Mouse (Mus musculus): ENCODE data around the gene Gm49361.

Gene Gm49361

GRCm38 (mm10) chr14:57729975-57730499 is 15.9 kb downstream of the Gm49361 start:
- no peak for DNase-seq

GRCm38 (mm10) chr14:57729364-57729763 is 16.5 kb downstream of the Gm49361 start:
- DNase-seq = no peak

- DNase-seq = no peak
Observed at GRCm38 (mm10) chr14:57726172-57726571, 19.7 kb downstream of the Gm49361 start.

- DNase-seq = no peak
Observed at GRCm38 (mm10) chr14:57724473-57724872, 21.4 kb downstream of the Gm49361 start.

- DNase-seq = no peak
Observed at GRCm38 (mm10) chr14:57718245-57718644, 27.7 kb downstream of the Gm49361 start.

- peak; percentile 47 to 73 for DNase-seq
Observed at GRCm38 (mm10) chr14:57716601-57717245, 29.2 kb downstream of the Gm49361 start.

GRCm38 (mm10) chr14:57712884-57713283 is 33.0 kb downstream of the Gm49361 start:
- DNase-seq = no peak

- no peak for DNase-seq
Observed at GRCm38 (mm10) chr14:57711059-57711458, 34.8 kb downstream of the Gm49361 start.

- DNase-seq = no peak
Observed at GRCm38 (mm10) chr14:57709171-57709570, 36.7 kb downstream of the Gm49361 start.

GRCm38 (mm10) chr14:57708580-57708979 is 37.3 kb downstream of the Gm49361 start:
- no peak for DNase-seq

- peak; percentile 36 to 57 for DNase-seq
Observed at GRCm38 (mm10) chr14:57707100-57707893, 38.6 kb downstream of the Gm49361 start.

- DNase-seq = no peak
Observed at GRCm38 (mm10) chr14:57706760-57707099, 39.2 kb downstream of the Gm49361 start.

GRCm38 (mm10) chr14:57705759-57706158 is 40.1 kb downstream of the Gm49361 start:
- DNase-seq = no peak

- no peak for DNase-seq
Observed at GRCm38 (mm10) chr14:57705075-57705474, 40.8 kb downstream of the Gm49361 start.

- DNase-seq = no peak
Observed at GRCm38 (mm10) chr14:57701915-57702477, 43.9 kb downstream of the Gm49361 start.

GRCm38 (mm10) chr14:57699461-57699970 is 46.4 kb downstream of the Gm49361 start:
- no peak for DNase-seq

GRCm38 (mm10) chr14:57699016-57699415 is 46.9 kb downstream of the Gm49361 start:
- DNase-seq = no peak

GRCm38 (mm10) chr14:57696066-57696465 is 49.8 kb downstream of the Gm49361 start:
- no peak for DNase-seq

GRCm38 (mm10) chr14:57695550-57695949 is 50.4 kb downstream of the Gm49361 start:
- no peak for DNase-seq

- no peak for DNase-seq
Observed at GRCm38 (mm10) chr14:57694246-57694645, 51.7 kb downstream of the Gm49361 start.

GRCm38 (mm10) chr14:57692517-57693130 is 53.3 kb downstream of the Gm49361 start:
- no peak for DNase-seq

- no peak for DNase-seq
Observed at GRCm38 (mm10) chr14:57691316-57691715, 54.6 kb downstream of the Gm49361 start.

GRCm38 (mm10) chr14:57690681-57691080 is 55.2 kb downstream of the Gm49361 start:
- no peak for DNase-seq

Data from cerebellum, postnatal 25 days (tissue).